Mouse (Mus musculus) midbrain, embryonic 11.5 days (tissue): ENCODE data around the gene Lnpk. TPM values are rescaled to one million over a fixed set of nuclear protein-coding genes. Genes with fewer than 3 reads are reported as not detected.

ENCODE experiments used
- ATAC-seq: fragments of 200-750 bp; cut with Nextera tagmentation; 2 replicates; pipeline ENCODE4 v1.8.0; 2017; ENCODE audit warnings: moderate TSS enrichment, moderate library complexity; ENCODE audit not compliant: low FRiP score
- DNase-seq: peaks from one replicate; pipeline ENCODE4 v3.0.0; 2015; ENCODE audit warnings: low spot score; ENCODE audit errors: missing footprints
- H3K27ac ChIP-seq: fragments of 300-500 bp; sonication (generic); 2 replicates; pipeline ENCODE4 v1.5.1; 2014; ENCODE audit warnings: low read depth, low read length
- H3K27me3 ChIP-seq: fragments of 300-500 bp; sonication (generic); 2 replicates; pipeline ENCODE4 v1.6.1; 2014; ENCODE audit warnings: mild to moderate bottlenecking, low read length, moderate library complexity, mixed read lengths; ENCODE audit not compliant: control insufficient read depth, insufficient read depth
- H3K36me3 ChIP-seq: fragments of 300-500 bp; sonication (generic); 2 replicates; pipeline ENCODE4 v1.6.1; 2014; ENCODE audit warnings: mild to moderate bottlenecking, low read length, moderate library complexity, mixed read lengths; ENCODE audit not compliant: control insufficient read depth, insufficient read depth
- H3K4me1 ChIP-seq: fragments of 300-500 bp; sonication (generic); 2 replicates; pipeline ENCODE4 v1.6.1; 2014; ENCODE audit warnings: low read length; ENCODE audit not compliant: control insufficient read depth, insufficient read depth
- H3K4me2 ChIP-seq: fragments of 300-500 bp; sonication (generic); 2 replicates; pipeline ENCODE4 v1.6.1; 2014; ENCODE audit warnings: mild to moderate bottlenecking, moderate library complexity
- H3K4me3 ChIP-seq: fragments of 300-500 bp; sonication (generic); 2 replicates; pipeline ENCODE4 v1.5.1; 2014; ENCODE audit warnings: low read depth, low read length
- H3K9ac ChIP-seq: fragments of 300-500 bp; sonication (generic); 2 replicates; pipeline ENCODE4 v1.6.1; 2014; ENCODE audit warnings: low read length
- H3K9me3 ChIP-seq: fragments of 300-500 bp; sonication (generic); 2 replicates; pipeline ENCODE4 v1.6.1; 2016; ENCODE audit warnings: low read length; ENCODE audit not compliant: control insufficient read depth
- WGBS: fragments of 180-500 bp; shearing (Covaris S2); extraction: QIAGEN DNeasy Blood & Tissue Kit; methylation state at CpG from one replicate; pipeline ENCODE4 v1.1.7; 2014; 5-methylcytosine and 5-hydroxymethylcytosine counted together
- polyA plus RNA-seq: library from polyadenylated mRNA; unstranded; fragments of >200 nt; fragmentation: Nextera tagmentation; extraction: Ambion mirVana; gene quantifications from 2 replicates; pipeline ENCODE4 v1.2.1, GENCODE M21; 2014

The Lnpk gene
- 56.2 and 58.4 TPM in 2 replicates for polyA plus RNA-seq

GRCm38 (mm10) chr2:74578843-74579489, at the start of gene Lnpk:
Gene Lnpk, minus strand, starts transcription at chr2:74579435.
- DNase-seq: peak; percentile 98
- peak within 1 kb of the TSS; percentile 82 for H3K4me2 ChIP-seq
- H3K4me1 ChIP-seq: peaks cover 11% of the 10 kb centered on the region; the same call in 1 of the 2 replicates
- ATAC-seq: peak; percentile 99
- H3K27ac ChIP-seq: peak within 1 kb of the TSS; percentile 54; the same call in 1 of the 2 replicates
- WGBS: under 1% methylated on average over 34 of the region's 34 CpGs
- H3K4me3 ChIP-seq: peak within 1 kb of the TSS; percentile 98
- no peaks in the 10 kb centered on the region for H3K27me3 ChIP-seq
- H3K9ac ChIP-seq: peak within 1 kb of the TSS; percentile 94
- H3K9me3 ChIP-seq: no peaks in the 10 kb centered on the region
- H3K36me3 ChIP-seq: no peaks in the 10 kb centered on the region

GRCm38 (mm10) chr2:74620368-74620767, 41.1 kb upstream of the Lnpk start:
- Histone ChIP-seq H3K4me3 (no peak overlapping the region), H3K27me3 (no peaks in the 10 kb centered on the region), H3K27ac (no peak overlapping the region), H3K9ac (no peak overlapping the region), H3K9me3 (no peaks in the 10 kb centered on the region), H3K4me1 (no peaks in the 10 kb centered on the region), H3K4me2 (no peak overlapping the region), H3K36me3 (no peaks in the 10 kb centered on the region)
- DNase-seq (no peak), ATAC-seq (no peak)
- WGBS: 87% methylated on average over 10 of the region's 10 CpGs

DNA sequence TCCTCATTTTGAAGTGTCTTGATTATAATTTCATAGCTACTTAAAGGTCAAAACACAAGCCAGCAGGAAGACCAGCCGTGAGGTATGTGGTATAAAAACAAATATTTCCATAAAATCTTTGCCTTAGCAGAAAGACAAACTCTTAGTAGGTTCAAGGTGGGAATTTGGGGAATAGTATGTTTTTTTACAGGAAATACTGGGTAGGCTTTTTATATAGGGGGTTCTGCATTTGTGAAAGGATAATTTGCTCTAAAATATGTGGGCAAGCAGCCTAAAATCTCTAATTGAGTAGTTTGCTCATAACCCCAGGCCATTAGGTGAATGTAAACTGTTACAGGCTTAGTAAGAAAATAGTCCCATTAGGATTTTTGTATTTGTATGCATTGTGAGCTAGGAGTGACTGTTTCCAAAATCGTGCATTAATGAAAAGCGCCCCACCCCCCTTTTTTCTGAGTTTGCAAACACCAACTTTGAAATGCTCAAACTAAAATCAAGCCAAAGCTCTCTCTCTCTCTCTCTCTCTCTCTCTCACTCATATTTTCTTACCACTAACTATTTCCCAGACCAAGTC, 40.5 kb upstream of the Lnpk start:
- no peaks in the 10 kb centered on the region for H3K36me3 ChIP-seq
- ATAC-seq (no peak), DNase-seq (no peak)
- H3K27me3 ChIP-seq: no peaks in the 10 kb centered on the region
- H3K27ac ChIP-seq: no peak overlapping the region
- H3K4me1 ChIP-seq: no peaks in the 10 kb centered on the region
- H3K4me3 ChIP-seq: no peak overlapping the region
- H3K9ac ChIP-seq: no peak overlapping the region
- no peak overlapping the region for H3K4me2 ChIP-seq
- H3K9me3 ChIP-seq: no peaks in the 10 kb centered on the region
- WGBS: 81% methylated on average over 3 of the region's 3 CpGs

GRCm38 (mm10) chr2:74617706-74618105, 38.5 kb upstream of the Lnpk start:
- 88% methylated on average over 9 of the region's 9 CpGs for WGBS
- H3K27ac ChIP-seq: no peak overlapping the region
- no peak overlapping the region for H3K4me2 ChIP-seq
- H3K4me1 ChIP-seq: no peaks in the 10 kb centered on the region
- no peak overlapping the region for H3K9ac ChIP-seq
- ATAC-seq (no peak), DNase-seq (no peak)
- H3K4me3 ChIP-seq: no peak overlapping the region
- no peaks in the 10 kb centered on the region for H3K36me3 ChIP-seq
- no peaks in the 10 kb centered on the region for H3K9me3 ChIP-seq
- H3K27me3 ChIP-seq: no peaks in the 10 kb centered on the region

DNA sequence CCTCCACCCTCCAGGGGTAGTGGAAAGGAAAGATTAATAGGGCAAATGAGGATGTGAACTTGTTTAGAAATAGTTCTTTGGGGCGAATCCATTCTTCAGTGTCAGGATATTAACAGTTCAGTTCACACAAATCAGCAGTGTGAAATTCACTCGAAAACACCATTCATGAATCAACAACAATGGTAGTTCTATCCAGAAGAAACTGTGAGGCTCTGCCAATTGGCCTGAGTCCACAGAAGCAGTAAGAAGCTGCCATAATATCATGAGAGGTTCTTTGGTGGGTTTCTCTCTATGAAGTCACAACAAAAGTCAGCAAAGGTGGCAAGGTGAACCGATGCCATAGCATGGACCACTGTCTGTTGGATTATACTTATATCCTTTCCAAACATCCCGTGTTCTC, 32.2 kb upstream of the Lnpk start:
- no peak overlapping the region for H3K4me3 ChIP-seq
- ATAC-seq (no peak), DNase-seq (no peak)
- no peaks in the 10 kb centered on the region for H3K9me3 ChIP-seq
- H3K4me1 ChIP-seq: no peaks in the 10 kb centered on the region
- 88% methylated on average over 4 of the region's 4 CpGs for WGBS
- H3K27ac ChIP-seq: no peak overlapping the region
- no peaks in the 10 kb centered on the region for H3K36me3 ChIP-seq
- H3K27me3 ChIP-seq: no peaks in the 10 kb centered on the region
- no peak overlapping the region for H3K9ac ChIP-seq
- no peak overlapping the region for H3K4me2 ChIP-seq

- Histone ChIP-seq H3K9me3 (no peaks in the 10 kb centered on the region), H3K4me2 (no peak overlapping the region), H3K9ac (no peak overlapping the region), H3K36me3 (no peaks in the 10 kb centered on the region), H3K27me3 (no peaks in the 10 kb centered on the region), H3K4me3 (no peak overlapping the region), H3K27ac (no peak overlapping the region), H3K4me1 (no peaks in the 10 kb centered on the region)
- DNase-seq: no peak
- no peak for ATAC-seq
Measured at GRCm38 (mm10) chr2:74609350-74609749, 30.1 kb upstream of the Lnpk start.

DNA sequence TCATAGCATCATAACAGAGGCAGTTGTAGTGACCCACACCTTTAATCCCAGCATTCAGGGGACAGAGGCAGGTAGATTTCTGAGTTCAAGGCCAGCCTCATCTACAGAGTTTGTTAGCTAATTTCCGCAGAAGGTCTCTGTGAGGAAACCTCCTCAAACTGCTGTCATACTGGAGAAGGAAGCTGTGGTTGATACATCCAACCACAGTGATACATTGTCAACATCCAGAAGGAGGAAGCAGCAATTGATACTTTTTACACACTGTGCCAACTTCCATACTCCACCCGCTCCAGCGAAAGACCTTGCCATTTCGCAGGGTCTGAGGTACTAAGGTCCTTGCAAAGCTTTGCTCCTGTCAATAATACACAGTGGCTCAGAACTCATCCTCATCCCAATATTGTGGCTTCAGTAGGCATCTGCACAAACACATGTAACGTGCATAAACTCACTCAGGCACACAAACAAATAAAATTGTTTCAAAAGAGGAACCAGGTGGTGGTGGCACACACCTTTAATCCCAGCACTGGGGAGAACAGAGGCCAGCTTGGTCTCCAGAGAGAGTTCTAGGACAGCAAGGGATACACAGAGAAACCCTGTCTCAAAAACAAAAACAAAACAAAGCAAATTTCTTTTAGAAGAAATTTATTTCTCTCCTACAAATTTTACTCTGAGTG, 27.0 kb upstream of the Lnpk start:
- no peaks in the 10 kb centered on the region for H3K36me3 ChIP-seq
- H3K9ac ChIP-seq: no peak overlapping the region
- DNase-seq (no peak), ATAC-seq (no peak)
- H3K4me1 ChIP-seq: no peaks in the 10 kb centered on the region
- H3K4me2 ChIP-seq: no peak overlapping the region
- H3K4me3 ChIP-seq: no peak overlapping the region
- H3K27ac ChIP-seq: no peak overlapping the region
- no peaks in the 10 kb centered on the region for H3K27me3 ChIP-seq
- no peaks in the 10 kb centered on the region for H3K9me3 ChIP-seq
- WGBS: 85% methylated on average over 5 of the region's 5 CpGs

DNA sequence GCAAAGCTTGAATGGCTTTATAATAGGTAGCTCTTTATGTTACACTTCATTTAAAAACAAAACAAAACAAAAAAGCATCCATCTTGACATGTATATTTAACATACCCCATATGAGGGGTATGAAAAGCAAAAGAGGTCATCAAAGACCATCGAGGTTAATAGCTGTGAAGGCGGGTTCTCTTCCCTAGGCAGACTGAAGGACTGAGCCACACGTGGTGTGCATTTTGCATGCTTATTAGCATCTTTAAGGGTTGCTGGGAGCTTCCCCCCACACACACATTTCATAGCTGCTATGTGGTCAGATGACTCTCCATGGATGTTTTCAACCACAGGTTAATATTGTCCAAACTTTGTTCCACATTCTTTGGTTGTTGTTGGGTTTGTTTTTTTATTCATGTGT, 24.8 kb upstream of the Lnpk start:
- Histone ChIP-seq H3K27ac (no peak overlapping the region), H3K27me3 (no peaks in the 10 kb centered on the region), H3K4me1 (no peaks in the 10 kb centered on the region), H3K36me3 (no peaks in the 10 kb centered on the region), H3K4me3 (no peak overlapping the region), H3K9me3 (no peaks in the 10 kb centered on the region), H3K4me2 (no peak overlapping the region), H3K9ac (no peak overlapping the region)
- no peak for ATAC-seq
- no peak for DNase-seq
- 36% methylated on average over 3 of the region's 3 CpGs for WGBS

DNA sequence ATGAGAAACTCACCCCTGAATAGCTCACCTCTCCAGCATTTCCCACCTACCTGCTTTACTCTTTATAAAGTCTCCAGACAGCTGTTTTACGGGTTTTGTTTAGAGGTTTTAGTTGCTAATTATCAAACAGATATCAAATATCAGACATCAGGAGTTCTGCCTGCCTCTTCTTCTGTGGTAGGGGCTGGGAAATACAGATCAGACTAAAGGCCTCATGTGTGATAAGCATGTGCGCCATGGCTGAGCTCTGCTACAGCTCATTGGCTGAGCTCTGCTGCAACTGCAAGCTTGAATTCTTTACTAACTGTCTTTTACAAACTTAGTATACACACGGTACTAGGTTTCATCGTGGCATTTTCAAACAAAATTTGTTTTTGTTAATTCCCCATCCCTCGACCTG, 23.2 kb upstream of the Lnpk start:
- no peak for DNase-seq

More for the DNA sequence above, 23.2 kb upstream of the Lnpk start:
- no peak overlapping the region for H3K9ac ChIP-seq
- no peaks in the 10 kb centered on the region for H3K9me3 ChIP-seq
- H3K4me2 ChIP-seq: no peak overlapping the region
- no peaks in the 10 kb centered on the region for H3K4me1 ChIP-seq
- H3K27me3 ChIP-seq: no peaks in the 10 kb centered on the region
- ATAC-seq: no peak
- H3K36me3 ChIP-seq: no peaks in the 10 kb centered on the region
- 85% methylated on average over 5 of the region's 5 CpGs for WGBS
- H3K27ac ChIP-seq: no peak overlapping the region
- H3K4me3 ChIP-seq: no peak overlapping the region
